Mouse (Mus musculus) limb, embryonic 12.5 days (tissue): Measurements from ENCODE around the gene Bfar. TPM values are rescaled to one million over a fixed set of nuclear protein-coding genes. Genes with fewer than 3 reads are reported as not detected.
"Not testable (repeated sequence)": the region's sequence is repeated elsewhere in the genome, so short reads cannot be mapped to it uniquely, and the experiment has no call there.

Experiments used
- ATAC-seq: fragments of 200-750 bp; cut with Nextera tagmentation; 2 replicates; pipeline ENCODE4 v1.8.0; 2017; ENCODE audit warnings: low read depth, moderate TSS enrichment; ENCODE audit not compliant: insufficient number of reproducible peaks, insufficient read depth, low FRiP score, low TSS enrichment
- H3K27ac ChIP-seq: fragments of 300-500 bp; sonication (generic); 2 replicates; pipeline ENCODE4 v1.5.1; 2016; ENCODE audit warnings: mild to moderate bottlenecking, moderate library complexity
- H3K27me3 ChIP-seq: fragments of 300-500 bp; sonication (generic); 2 replicates; pipeline ENCODE4 v1.6.1; 2016; ENCODE audit warnings: mild to moderate bottlenecking, moderate library complexity
- H3K36me3 ChIP-seq: fragments of 300-500 bp; sonication (generic); 2 replicates; pipeline ENCODE4 v1.6.1; 2016; ENCODE audit warnings: mild to moderate bottlenecking, moderate library complexity
- H3K4me1 ChIP-seq: fragments of 300-500 bp; sonication (generic); replicated peaks from 2 replicates; pipeline ENCODE4 v1.6.1; 2016
- H3K4me2 ChIP-seq: fragments of 300-500 bp; sonication (generic); 2 replicates; pipeline ENCODE4 v1.6.1; 2016; ENCODE audit warnings: mild to moderate bottlenecking, moderate library complexity
- H3K4me3 ChIP-seq: fragments of 300-500 bp; sonication (generic); replicated peaks from 2 replicates; pipeline ENCODE4 v1.5.1; 2016; ENCODE audit warnings: mild to moderate bottlenecking
- H3K9ac ChIP-seq: fragments of 300-500 bp; sonication (generic); replicated peaks from 2 replicates; pipeline ENCODE4 v1.6.1; 2016; ENCODE audit warnings: mild to moderate bottlenecking, moderate library complexity
- H3K9me3 ChIP-seq: fragments of 300-500 bp; sonication (generic); 2 replicates; pipeline ENCODE4 v1.6.1; 2016; ENCODE audit warnings: mild to moderate bottlenecking, moderate library complexity
- WGBS: fragments of 180-500 bp; shearing (Covaris S2); methylation state at CpG from one replicate; pipeline ENCODE4 v1.1.7; 2016; 5-methylcytosine and 5-hydroxymethylcytosine counted together
- polyA plus RNA-seq: library from polyadenylated mRNA; unstranded; fragments of >200 nt; fragmentation: Nextera tagmentation; extraction: Ambion mirVana; gene quantifications from 2 replicates; pipeline ENCODE4 v1.2.1, GENCODE M21; 2016

Bfar gene
- 44.5 and 46.4 TPM in 2 replicates for polyA plus RNA-seq

DNA sequence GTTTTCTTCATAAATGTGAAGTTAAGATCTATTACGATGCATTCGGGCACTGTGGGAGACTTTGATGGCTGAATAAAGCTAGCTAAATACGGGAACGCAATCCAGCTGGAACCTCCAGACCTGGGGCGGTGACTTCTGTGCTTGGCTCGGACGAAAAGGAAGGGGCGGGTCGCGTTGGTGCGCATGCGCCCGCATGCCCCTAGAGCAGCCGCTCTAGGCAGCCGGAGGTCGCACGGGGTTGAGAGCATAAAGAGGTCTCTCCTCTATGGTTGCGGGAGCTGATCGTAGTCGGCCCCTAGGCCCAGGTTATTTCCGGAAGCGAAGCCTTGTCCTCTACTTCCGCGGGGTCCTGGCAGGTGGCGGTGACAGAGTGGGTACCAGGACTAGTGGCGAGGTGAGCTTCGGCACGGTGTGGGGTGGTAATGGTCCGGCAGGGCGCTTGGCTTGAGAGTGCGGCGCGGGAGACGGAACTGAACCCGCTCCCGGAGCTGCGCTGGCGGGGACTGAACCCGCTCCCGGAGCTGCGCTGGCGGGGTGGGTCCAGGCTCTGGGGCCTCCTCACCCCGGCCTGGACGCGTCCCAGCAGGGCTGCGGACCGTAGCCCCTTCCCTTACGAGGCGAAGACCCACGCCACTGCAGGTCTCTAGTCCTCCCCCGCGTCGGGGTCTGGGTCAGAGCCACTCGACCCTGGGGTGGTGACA, at the start of gene Bfar, which contains the start of gene 3110001I22Rik:
Gene Bfar (plus strand): TSS at position 174 of the 701 bp plus-strand sequence.
Gene 3110001I22Rik (plus strand): TSS at position 245 of the 701 bp plus-strand sequence.
- H3K4me1 ChIP-seq, result peaks cover 16% of the 10 kb centered on the region
- H3K9me3 ChIP-seq, result no peaks in the 10 kb centered on the region
- H3K36me3 ChIP-seq, result peaks cover 14% of the 10 kb centered on the region
- ATAC-seq, result peak; percentile 88
- H3K9ac ChIP-seq, result peak within 1 kb of the TSS; percentile 86
- peak within 1 kb of the TSS; percentile 96 for H3K4me3 ChIP-seq
- WGBS, result 0% methylated on average over 54 of the region's 54 CpGs
- H3K4me2 ChIP-seq, result peak within 1 kb of the TSS; percentile 80
- peak within 1 kb of the TSS; percentile 89 for H3K27ac ChIP-seq
- no peaks in the 10 kb centered on the region for H3K27me3 ChIP-seq

DNA sequence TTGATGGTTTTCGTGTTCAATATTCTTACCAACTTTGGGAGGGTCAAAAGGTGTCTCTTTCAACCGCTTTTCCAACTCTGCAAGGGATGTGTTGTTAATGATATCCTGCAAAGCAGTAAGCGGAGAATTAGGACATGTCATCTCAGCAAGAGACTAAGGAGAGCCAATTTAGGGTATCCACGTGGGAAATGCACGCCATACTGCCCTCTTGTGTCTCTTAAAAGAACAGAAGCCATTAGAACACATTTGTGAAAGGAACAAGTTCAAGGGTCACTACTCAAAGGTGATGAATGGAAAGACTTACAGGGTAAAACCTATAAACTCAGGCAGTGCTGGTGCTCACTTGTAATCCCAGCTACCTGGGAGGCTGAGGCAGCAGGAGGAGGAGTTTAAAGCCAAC, 43.3 kb upstream of the Bfar start:
- H3K4me3 ChIP-seq, result no peak overlapping the region
- WGBS, result 49% methylated on average over 5 of the region's 5 CpGs

DNA sequence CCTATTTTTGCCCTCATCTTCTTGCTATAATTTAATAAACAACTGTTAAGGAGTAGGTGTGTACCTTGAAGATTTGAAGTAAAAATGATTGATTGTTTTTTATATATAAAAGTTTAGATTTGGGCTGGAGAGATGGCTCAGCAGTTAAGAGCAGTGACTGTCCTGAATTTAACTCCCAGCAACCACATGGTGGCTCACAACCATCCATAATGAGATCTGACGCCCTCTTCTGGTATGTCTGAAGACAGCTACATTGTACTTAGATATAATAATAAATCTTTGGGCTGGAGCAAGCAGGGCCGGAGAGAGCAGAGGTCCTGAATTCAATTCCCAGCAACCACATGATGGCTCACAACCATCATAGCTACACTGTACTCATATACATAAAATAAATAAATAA, 33.5 kb upstream of the Bfar start:
- peaks cover 59% of the 10 kb centered on the region for H3K36me3 ChIP-seq
- not testable (repeated sequence) for H3K9ac ChIP-seq, H3K4me1 ChIP-seq, ATAC-seq, H3K4me2 ChIP-seq, H3K4me3 ChIP-seq, H3K9me3 ChIP-seq, H3K27ac ChIP-seq, H3K27me3 ChIP-seq
- WGBS, result 52% methylated on average over 2 of the region's 2 CpGs

More for the DNA sequence above, 43.3 kb upstream of the Bfar start:
- peaks cover 81% of the 10 kb centered on the region for H3K36me3 ChIP-seq
- no peak for ATAC-seq
- no peaks in the 10 kb centered on the region for H3K27me3 ChIP-seq
- H3K27ac ChIP-seq, result no peak overlapping the region
- no peak overlapping the region for H3K9ac ChIP-seq
- no peaks in the 10 kb centered on the region for H3K9me3 ChIP-seq
- no peak overlapping the region for H3K4me2 ChIP-seq
- H3K4me1 ChIP-seq, result no peaks in the 10 kb centered on the region

DNA sequence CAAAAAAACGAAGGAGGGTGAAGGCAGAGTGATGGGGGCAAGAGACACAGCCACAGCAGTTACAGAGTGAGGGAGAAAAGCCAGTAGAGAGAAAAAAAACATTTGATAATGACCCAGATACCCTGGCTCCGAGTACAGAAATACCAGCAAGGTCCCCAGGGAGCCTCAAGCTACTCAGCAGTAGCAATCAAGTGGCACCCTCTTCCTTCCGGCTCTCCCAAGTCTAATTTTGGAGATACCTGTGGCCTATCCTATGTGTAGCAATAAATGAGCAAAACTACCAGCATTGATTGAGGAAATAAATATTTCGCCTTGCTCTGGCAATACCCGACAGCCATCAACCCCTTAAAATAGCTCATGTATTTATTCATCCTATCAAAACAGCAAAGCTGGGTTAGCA, 32.1 kb upstream of the Bfar start:
- no peak overlapping the region for H3K4me3 ChIP-seq
- H3K9ac ChIP-seq, result no peak overlapping the region
- 85% methylated on average over 5 of the region's 5 CpGs for WGBS
- H3K27ac ChIP-seq, result no peak overlapping the region
- H3K9me3 ChIP-seq, result no peaks in the 10 kb centered on the region
- H3K4me1 ChIP-seq, result no peaks in the 10 kb centered on the region
- H3K27me3 ChIP-seq, result no peaks in the 10 kb centered on the region
- ATAC-seq, result no peak
- H3K4me2 ChIP-seq, result no peak overlapping the region
- peaks cover 59% of the 10 kb centered on the region for H3K36me3 ChIP-seq

DNA sequence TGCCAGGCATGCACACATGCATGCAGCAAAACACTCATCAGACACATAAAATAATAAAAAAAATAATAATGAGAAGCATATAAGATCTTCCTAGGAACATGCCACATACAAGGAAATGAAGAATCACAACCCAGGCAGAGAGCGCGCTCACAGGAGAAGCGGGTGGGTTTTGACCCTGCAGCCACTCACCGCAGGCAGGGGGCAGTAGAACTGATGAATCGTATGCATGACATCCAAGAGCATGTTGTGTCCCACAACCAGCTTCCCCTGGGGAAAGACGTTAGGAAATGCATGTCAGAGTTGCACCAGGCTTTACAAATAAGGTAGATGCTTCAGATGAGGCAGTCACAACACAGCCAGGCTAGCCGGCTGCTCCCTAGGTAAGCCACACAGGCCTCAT, 31.6 kb upstream of the Bfar start:
- H3K27ac ChIP-seq, result no peak overlapping the region
- H3K9ac ChIP-seq, result no peak overlapping the region
- no peak overlapping the region for H3K4me2 ChIP-seq
- peaks cover 59% of the 10 kb centered on the region for H3K36me3 ChIP-seq
- H3K27me3 ChIP-seq, result no peaks in the 10 kb centered on the region
- H3K4me1 ChIP-seq, result no peaks in the 10 kb centered on the region
- no peaks in the 10 kb centered on the region for H3K9me3 ChIP-seq
- no peak overlapping the region for H3K4me3 ChIP-seq
- 77% methylated on average over 7 of the region's 7 CpGs for WGBS
- ATAC-seq, result no peak

DNA sequence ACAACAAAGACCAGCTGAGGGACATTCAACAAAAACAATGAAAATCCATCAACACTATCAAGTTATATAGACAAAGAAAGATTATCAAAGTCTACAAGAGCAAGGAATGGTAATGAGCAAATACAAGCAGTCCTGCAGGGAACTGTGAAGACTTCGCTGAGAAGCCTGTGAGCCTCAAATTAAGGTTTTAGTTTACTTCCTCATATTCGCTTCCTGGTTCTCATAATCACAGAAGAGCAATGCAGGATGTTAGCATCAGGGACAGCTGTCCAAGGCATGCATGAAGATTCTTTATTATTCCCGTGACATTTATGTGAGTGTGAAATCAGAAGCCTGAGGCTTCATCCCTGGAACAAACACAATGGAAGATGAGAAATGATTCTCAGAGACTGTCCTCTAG, 27.2 kb upstream of the Bfar start:
- Histone ChIP-seq H3K4me3 (no peak overlapping the region), H3K9ac (no peak overlapping the region), H3K4me2 (no peak overlapping the region), H3K27ac (no peak overlapping the region), H3K27me3 (no peaks in the 10 kb centered on the region), H3K36me3 (peaks cover 45% of the 10 kb centered on the region), H3K9me3 (no peaks in the 10 kb centered on the region), H3K4me1 (no peaks in the 10 kb centered on the region)
- 89% methylated on average over 3 of the region's 3 CpGs for WGBS
- ATAC-seq, result no peak

DNA sequence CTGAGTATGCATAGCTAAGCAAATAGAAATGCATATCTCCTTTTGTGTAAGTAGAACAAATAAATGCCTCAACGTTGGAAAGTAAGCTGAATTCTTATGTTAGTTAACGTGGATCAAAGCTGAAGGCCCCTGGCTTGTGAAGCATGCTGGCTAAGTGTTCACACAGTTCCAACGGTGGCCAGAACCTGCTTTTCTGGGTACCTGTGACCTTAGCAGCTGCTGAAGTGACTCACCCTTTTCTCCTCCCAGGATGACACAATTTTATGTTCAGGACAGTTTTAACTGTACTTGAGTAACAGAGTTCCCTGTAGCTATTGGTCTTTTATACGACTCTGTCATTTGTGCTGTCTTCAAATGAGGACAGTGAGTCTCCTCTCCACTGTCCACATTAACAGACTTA, 25.7 kb upstream of the Bfar start:
- no peak overlapping the region for H3K27ac ChIP-seq
- H3K36me3 ChIP-seq, result peaks cover 51% of the 10 kb centered on the region
- H3K9ac ChIP-seq, result no peak overlapping the region
- no peaks in the 10 kb centered on the region for H3K4me1 ChIP-seq
- no peaks in the 10 kb centered on the region for H3K27me3 ChIP-seq
- H3K4me2 ChIP-seq, result no peak overlapping the region
- no peak for ATAC-seq
- H3K9me3 ChIP-seq, result no peaks in the 10 kb centered on the region
- 89% methylated on average over 4 of the region's 4 CpGs for WGBS
- no peak overlapping the region for H3K4me3 ChIP-seq

DNA sequence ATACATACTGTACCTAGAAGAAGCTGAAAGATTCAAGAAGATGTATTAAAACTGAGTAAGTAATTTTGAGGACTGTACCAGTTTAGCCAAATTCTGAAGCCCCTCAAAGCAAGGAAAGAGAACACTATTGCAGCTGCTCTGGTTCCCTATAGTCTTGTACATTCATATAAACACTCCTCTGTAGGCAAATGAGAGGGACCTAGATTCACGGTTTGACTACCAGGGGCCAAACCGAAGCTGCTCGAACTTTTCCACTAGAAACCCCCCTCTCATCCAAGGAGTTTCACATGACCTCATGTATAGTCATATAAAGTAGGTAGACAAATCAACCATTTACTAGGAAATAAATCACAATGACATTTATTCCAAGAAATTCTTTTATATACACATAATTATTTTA, 12.8 kb upstream of the Bfar start:
- H3K4me3 ChIP-seq, result no peak overlapping the region
- WGBS, result 90% methylated on average over 3 of the region's 3 CpGs
- H3K27ac ChIP-seq, result no peak overlapping the region
- peaks cover 76% of the 10 kb centered on the region for H3K36me3 ChIP-seq
- no peaks in the 10 kb centered on the region for H3K27me3 ChIP-seq
- no peak overlapping the region for H3K4me2 ChIP-seq
- no peak overlapping the region for H3K9ac ChIP-seq
- H3K9me3 ChIP-seq, result no peaks in the 10 kb centered on the region
- H3K4me1 ChIP-seq, result no peaks in the 10 kb centered on the region
- ATAC-seq, result no peak

DNA sequence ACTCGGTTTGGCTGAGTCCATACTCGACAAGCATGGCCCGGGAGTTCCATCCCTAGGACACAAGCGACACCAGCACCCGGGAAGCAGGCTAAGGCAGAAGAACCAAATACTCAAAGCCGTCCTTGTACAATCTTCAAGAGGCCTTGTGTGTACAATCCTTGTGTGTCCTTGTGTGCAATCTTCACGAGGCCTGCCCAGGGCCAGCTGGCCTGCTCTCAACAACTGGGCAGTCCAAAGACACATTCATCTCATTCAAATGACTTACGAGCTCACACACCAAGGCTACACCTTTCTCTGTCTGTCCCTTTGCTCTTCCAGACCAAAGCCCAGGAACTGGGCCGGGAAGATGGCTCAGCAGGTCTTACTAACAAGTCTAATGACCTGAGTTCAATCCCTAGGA, 10.9 kb upstream of the Bfar start:
- Histone ChIP-seq H3K4me1 (no peaks in the 10 kb centered on the region), H3K27ac (no peak overlapping the region), H3K9ac (no peak overlapping the region), H3K4me2 (no peak overlapping the region), H3K4me3 (no peak overlapping the region), H3K9me3 (no peaks in the 10 kb centered on the region), H3K36me3 (peaks cover 73% of the 10 kb centered on the region), H3K27me3 (no peaks in the 10 kb centered on the region)
- 91% methylated on average over 9 of the region's 9 CpGs for WGBS
- no peak for ATAC-seq

DNA sequence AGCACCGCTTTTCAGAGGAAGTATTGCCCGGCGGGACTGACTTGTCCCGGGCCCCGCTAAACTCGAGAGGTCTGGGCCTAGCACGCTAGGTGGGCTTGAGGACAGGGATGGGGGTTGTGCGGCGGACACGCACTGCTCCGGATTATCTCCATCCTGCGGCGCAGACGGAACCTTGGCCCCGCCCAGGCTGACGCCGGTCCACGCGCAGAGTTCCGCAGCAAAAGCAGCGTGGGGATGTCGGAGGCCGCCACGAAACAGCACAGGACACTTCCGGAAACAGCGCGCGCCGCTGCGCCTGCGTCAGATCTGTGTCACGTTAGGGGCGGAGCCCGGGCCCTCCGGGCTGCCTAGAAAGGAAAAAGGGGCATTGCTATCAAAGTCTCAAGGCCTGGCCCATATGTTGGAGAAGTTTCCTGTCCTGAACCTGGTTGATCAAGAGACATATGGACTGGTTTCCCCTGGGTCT, 3.7 kb upstream of the Bfar start, which contains the start of gene Parn:
Gene Parn (minus strand): TSS at position 293 of the 466 bp plus-strand sequence.
- Histone ChIP-seq H3K36me3 (peaks cover 21% of the 10 kb centered on the region), H3K9ac (peak within 1 kb of the TSS; percentile 73), H3K4me3 (peak within 1 kb of the TSS; percentile 71), H3K9me3 (no peaks in the 10 kb centered on the region), H3K4me1 (peaks cover 11% of the 10 kb centered on the region), H3K4me2 (peak within 1 kb of the TSS; percentile 77), H3K27ac (peak within 1 kb of the TSS; percentile 83), H3K27me3 (no peaks in the 10 kb centered on the region)
- WGBS, result under 1% methylated on average over 35 of the region's 35 CpGs
- ATAC-seq, result peak; percentile 89

DNA sequence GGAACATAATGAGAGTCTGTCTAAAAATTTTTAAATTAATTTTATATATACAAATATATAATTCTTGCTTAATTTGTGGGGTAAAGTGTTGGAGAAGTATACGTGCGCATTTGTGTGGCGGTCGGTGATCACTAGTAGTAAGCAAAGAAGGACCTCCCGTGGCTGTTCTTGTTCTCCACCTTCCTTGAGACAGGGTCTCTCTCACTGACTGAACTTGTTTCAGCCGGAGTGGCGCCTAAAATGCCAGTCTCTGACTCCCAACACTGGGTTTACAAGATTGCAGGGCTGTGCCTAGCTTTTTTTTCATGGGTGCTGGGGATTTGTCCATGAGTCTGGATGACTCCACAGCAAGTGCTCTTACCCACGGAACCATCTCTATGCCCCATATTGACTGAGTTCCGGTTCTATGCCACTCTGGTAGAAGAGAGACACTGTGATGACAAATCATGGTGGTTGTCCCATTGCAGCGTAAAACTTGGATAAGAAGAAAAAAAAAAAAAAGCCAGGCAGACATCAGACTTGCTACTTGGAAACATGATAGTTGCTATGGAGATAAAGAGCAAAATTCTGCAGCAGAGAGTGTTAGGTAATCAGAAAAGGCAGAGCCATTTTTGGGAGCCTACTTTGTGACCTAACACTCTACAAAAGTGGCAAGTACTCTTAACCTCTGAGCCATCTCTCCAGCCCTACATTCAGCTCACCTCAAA, 3.1 kb upstream of the Bfar start:
- Histone ChIP-seq H3K27ac (peak overlapping the region; percentile 83), H3K4me2 (peak overlapping the region; percentile 77), H3K4me3 (peak overlapping the region; percentile 71), H3K9me3 (no peaks in the 10 kb centered on the region), H3K36me3 (peaks cover 14% of the 10 kb centered on the region), H3K4me1 (peaks cover 17% of the 10 kb centered on the region), H3K9ac (peak overlapping the region; percentile 73; the same call in 1 of the 2 replicates), H3K27me3 (no peaks in the 10 kb centered on the region)
- WGBS, result 80% methylated on average over 10 of the region's 10 CpGs
- ATAC-seq, result no peak
